Mouse (Mus musculus) liver, embryonic 13.5 days (tissue): ENCODE data around the gene Lbh. TPM values are rescaled to one million over a fixed set of nuclear protein-coding genes. Genes with fewer than 3 reads are reported as not detected.

Experiments
- ATAC-seq: fragments of 200-750 bp; cut with Nextera tagmentation; 2 replicates; pipeline ENCODE4 v1.8.0; 2017; ENCODE audit warnings: low read depth, mild to moderate bottlenecking, moderate number of reproducible peaks, moderate library complexity
- DNase-seq: peaks from one replicate; pipeline ENCODE4 v3.0.0; 2022
- H3K27ac ChIP-seq: fragments of 300-500 bp; sonication (generic); 2 replicates; pipeline ENCODE4 v1.5.1; 2015; ENCODE audit warnings: moderate library complexity, mild to moderate bottlenecking, inconsistent platforms
- H3K27me3 ChIP-seq: fragments of 300-500 bp; sonication (generic); 2 replicates; pipeline ENCODE4 v1.6.1; 2015; ENCODE audit warnings: mild to moderate bottlenecking, inconsistent platforms
- H3K36me3 ChIP-seq: fragments of 300-500 bp; sonication (generic); 2 replicates; pipeline ENCODE4 v1.6.1; 2015; ENCODE audit warnings: mild to moderate bottlenecking, inconsistent platforms
- H3K4me1 ChIP-seq: fragments of 300-500 bp; sonication (generic); replicated peaks from 2 replicates; pipeline ENCODE4 v1.6.1; 2015; ENCODE audit warnings: inconsistent platforms
- H3K4me2 ChIP-seq: fragments of 300-500 bp; sonication (generic); 2 replicates; pipeline ENCODE4 v1.6.1; 2015; ENCODE audit warnings: inconsistent platforms, mild to moderate bottlenecking, moderate library complexity
- H3K4me3 ChIP-seq: fragments of 300-500 bp; sonication (generic); replicated peaks from 2 replicates; pipeline ENCODE4 v1.5.1; 2015; ENCODE audit warnings: mild to moderate bottlenecking, inconsistent platforms
- H3K9ac ChIP-seq: fragments of 300-500 bp; sonication (generic); 2 replicates; pipeline ENCODE4 v1.6.1; 2015; ENCODE audit warnings: mild to moderate bottlenecking, inconsistent platforms
- H3K9me3 ChIP-seq: fragments of 300-500 bp; sonication (generic); replicated peaks from 2 replicates; pipeline ENCODE4 v1.6.1; 2016; ENCODE audit warnings: inconsistent platforms
- WGBS: fragments of 180-500 bp; shearing (Covaris S2); methylation state at CpG from one replicate; pipeline ENCODE4 v1.1.7; 2015; ENCODE audit not compliant: insufficient replicate concordance; 5-methylcytosine and 5-hydroxymethylcytosine counted together
- polyA plus RNA-seq: library from polyadenylated mRNA; unstranded; fragments of >200 nt; fragmentation: Nextera tagmentation; extraction: Ambion mirVana; gene quantifications from 2 replicates; pipeline ENCODE4 v1.2.1, GENCODE M21; 2015

Gene Lbh
- polyA plus RNA-seq, 1 experiment from 2014 or later = 0.92 TPM

GRCm38 (mm10) chr17:72944368-72944767 is 26.3 kb downstream of the Lbh start:
- DNase-seq (no peak), ATAC-seq (peak; percentile 80)
- Histone ChIP-seq H3K4me2 (no peak overlapping the region), H3K27me3 (no peaks in the 10 kb centered on the region), H3K9me3 (no peaks in the 10 kb centered on the region), H3K27ac (peak overlapping the region; percentile 39; the same call in 1 of the 2 replicates), H3K36me3 (peaks cover 6% of the 10 kb centered on the region), H3K4me1 (peaks cover 12% of the 10 kb centered on the region), H3K9ac (no peak overlapping the region), H3K4me3 (no peak overlapping the region)
- WGBS = 23% methylated on average over 5 of the region's 5 CpGs

DNA sequence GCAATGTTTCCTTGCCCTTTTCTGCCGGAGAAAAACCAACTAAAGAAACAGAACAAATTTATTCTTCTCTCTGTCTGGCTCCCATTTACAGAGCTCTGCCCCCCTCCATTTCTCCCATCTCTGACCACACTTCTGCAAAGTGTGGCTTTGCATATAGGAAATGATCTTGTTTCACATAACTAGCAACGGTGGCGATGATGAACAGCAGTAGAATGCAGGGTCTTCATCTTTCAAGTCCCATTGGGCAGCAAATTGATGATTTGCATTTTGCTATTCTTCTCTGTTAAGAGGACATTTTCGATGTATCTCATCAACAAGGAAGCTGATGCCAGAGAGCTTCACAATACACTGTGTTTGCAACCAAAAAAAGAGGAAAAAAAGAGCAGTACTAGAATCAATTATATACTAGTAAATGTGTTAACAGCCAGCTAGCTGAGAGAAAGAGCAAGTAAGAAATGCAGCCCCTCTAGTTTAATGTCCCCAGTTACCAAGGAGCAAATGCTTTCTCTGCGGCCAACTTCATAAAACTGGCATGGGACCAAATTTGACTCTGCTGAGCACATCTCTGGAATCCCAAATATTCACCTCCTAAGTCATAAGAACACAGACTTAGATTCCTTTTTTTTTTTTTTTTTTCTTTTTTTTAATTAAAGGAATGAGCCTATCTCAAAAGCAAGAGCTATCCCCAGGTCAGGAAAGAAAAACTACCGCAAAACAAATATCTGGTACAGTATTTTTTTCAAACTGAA is 29.2 kb downstream of the Lbh start:
- Histone ChIP-seq H3K36me3 (no peaks in the 10 kb centered on the region), H3K4me3 (no peak overlapping the region), H3K4me2 (no peak overlapping the region), H3K4me1 (peaks cover 12% of the 10 kb centered on the region), H3K9me3 (no peaks in the 10 kb centered on the region), H3K9ac (no peak overlapping the region), H3K27me3 (no peaks in the 10 kb centered on the region), H3K27ac (no peak overlapping the region)
- 50% methylated on average over 6 of the region's 6 CpGs for WGBS
- no peak for DNase-seq
- ATAC-seq = no peak

DNA sequence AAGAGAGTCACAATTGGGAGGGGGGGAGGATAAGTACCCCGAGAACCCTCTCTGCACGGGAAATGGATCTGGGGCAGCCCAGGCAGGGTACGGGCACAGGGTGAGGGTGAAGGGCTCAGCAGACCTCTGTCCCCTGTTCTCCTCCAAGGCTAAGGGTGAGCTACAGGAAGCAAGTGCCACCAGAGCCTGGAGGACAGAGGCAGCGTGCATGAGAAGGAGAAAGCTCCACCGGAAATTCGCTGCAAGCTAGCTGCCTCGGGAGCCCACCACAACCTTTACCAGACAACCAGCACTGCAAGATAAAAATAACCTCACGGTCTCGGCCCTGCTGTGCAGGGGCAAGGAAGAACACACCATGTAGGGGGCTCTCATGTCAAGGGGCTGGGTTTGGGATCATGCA is 30.0 kb downstream of the Lbh start:
- Histone ChIP-seq H3K36me3 (no peaks in the 10 kb centered on the region), H3K27me3 (no peaks in the 10 kb centered on the region), H3K4me3 (no peak overlapping the region), H3K4me2 (no peak overlapping the region), H3K9ac (no peak overlapping the region), H3K27ac (peak overlapping the region; percentile 58), H3K9me3 (no peaks in the 10 kb centered on the region), H3K4me1 (peaks cover 12% of the 10 kb centered on the region)
- DNase-seq = peak; percentile 5
- whole genome bisulfite sequencing = 10% methylated on average over 9 of the region's 9 CpGs
- ATAC-seq = no peak

DNA sequence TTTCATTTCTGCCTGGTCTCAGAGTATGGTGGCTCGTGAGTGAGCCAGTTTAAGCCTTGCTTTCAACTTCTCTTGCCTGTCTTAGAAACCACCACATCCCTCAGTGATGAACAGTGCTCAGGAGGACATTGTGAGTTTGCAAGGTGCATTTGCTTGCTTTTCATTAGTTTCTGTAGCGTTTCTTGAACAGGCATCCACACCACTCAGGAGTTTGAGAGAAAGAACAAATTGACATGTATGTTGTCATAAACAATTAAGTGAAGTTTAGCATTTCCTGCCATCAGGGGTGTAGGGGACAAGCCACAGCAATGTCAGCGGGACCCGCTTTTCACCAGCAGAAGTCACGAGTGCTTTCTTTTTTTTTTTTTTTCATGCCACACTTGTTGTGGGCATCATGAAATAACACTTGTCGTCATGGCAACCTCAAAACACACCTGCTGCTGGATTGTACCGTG is 31.2 kb downstream of the Lbh start:
- no peak overlapping the region for H3K4me3 ChIP-seq
- H3K27me3 ChIP-seq = no peaks in the 10 kb centered on the region
- no peaks in the 10 kb centered on the region for H3K36me3 ChIP-seq
- no peak overlapping the region for H3K27ac ChIP-seq
- H3K9me3 ChIP-seq = no peaks in the 10 kb centered on the region
- DNase-seq = no peak
- H3K9ac ChIP-seq = no peak overlapping the region
- no peak overlapping the region for H3K4me2 ChIP-seq
- no peak for ATAC-seq
- H3K4me1 ChIP-seq = peaks cover 12% of the 10 kb centered on the region
- 70% methylated on average over 7 of the region's 7 CpGs for WGBS

GRCm38 (mm10) chr17:72951331-72951730 is 33.2 kb downstream of the Lbh start:
- 50% methylated on average over 6 of the region's 6 CpGs for WGBS
- H3K36me3 ChIP-seq = no peaks in the 10 kb centered on the region
- H3K27me3 ChIP-seq = no peaks in the 10 kb centered on the region
- H3K4me2 ChIP-seq = no peak overlapping the region
- H3K9ac ChIP-seq = no peak overlapping the region
- H3K4me1 ChIP-seq = 0 out of 2 replicates have a peak, but pooled peaks cover 5% of the 10 kb centered on the region
- DNase-seq = no peak
- no peak for ATAC-seq
- H3K9me3 ChIP-seq = no peaks in the 10 kb centered on the region
- no peak overlapping the region for H3K4me3 ChIP-seq
- H3K27ac ChIP-seq = no peak overlapping the region

- Histone ChIP-seq H3K27me3 (no peaks in the 10 kb centered on the region), H3K36me3 (no peaks in the 10 kb centered on the region), H3K27ac (no peak overlapping the region), H3K4me2 (no peak overlapping the region), H3K4me3 (no peak overlapping the region), H3K9ac (no peak overlapping the region), H3K9me3 (no peaks in the 10 kb centered on the region), H3K4me1 (no peaks in the 10 kb centered on the region)
- ATAC-seq (no peak), DNase-seq (no peak)
- WGBS = 72% methylated on average over 6 of the region's 6 CpGs
Observed at GRCm38 (mm10) chr17:72953811-72954685, 35.9 kb downstream of the Lbh start.

- H3K27me3 ChIP-seq = no peaks in the 10 kb centered on the region
- no peak overlapping the region for H3K27ac ChIP-seq
- ATAC-seq (no peak), DNase-seq (no peak)
- no peak overlapping the region for H3K4me2 ChIP-seq
- H3K9ac ChIP-seq = no peak overlapping the region
- H3K9me3 ChIP-seq = no peaks in the 10 kb centered on the region
- no peaks in the 10 kb centered on the region for H3K36me3 ChIP-seq
- WGBS = 46% methylated on average over 2 of the region's 2 CpGs
- H3K4me3 ChIP-seq = no peak overlapping the region
- no peaks in the 10 kb centered on the region for H3K4me1 ChIP-seq
Observed at GRCm38 (mm10) chr17:72955534-72955933, 37.4 kb downstream of the Lbh start.

DNA sequence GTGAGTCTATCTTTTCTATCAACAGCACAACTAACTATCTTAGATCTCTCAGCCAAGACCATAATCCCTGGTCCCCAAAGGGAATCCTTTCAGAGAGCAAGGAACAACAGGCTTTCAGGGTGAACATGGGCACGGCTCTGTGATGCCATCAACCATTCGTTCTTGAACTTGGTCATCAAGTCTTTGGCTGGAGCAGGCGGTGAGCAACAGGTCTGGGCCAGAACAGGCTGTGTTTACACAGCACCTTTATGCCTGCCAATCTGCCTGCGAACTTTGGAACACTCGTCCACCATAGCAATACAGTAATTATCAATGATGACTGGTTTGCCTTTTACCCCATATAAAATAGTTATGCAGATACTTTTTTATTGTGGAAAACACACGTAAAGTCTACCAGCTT is 38.9 kb downstream of the Lbh start:
- no peaks in the 10 kb centered on the region for H3K27me3 ChIP-seq
- H3K9ac ChIP-seq = no peak overlapping the region
- no peaks in the 10 kb centered on the region for H3K4me1 ChIP-seq
- H3K36me3 ChIP-seq = no peaks in the 10 kb centered on the region
- H3K4me2 ChIP-seq = no peak overlapping the region
- ATAC-seq = no peak
- H3K4me3 ChIP-seq = no peak overlapping the region
- no peak for DNase-seq
- no peaks in the 10 kb centered on the region for H3K9me3 ChIP-seq
- H3K27ac ChIP-seq = no peak overlapping the region
- 71% methylated on average over 6 of the region's 6 CpGs for WGBS

- DNase-seq = no peak
Observed at GRCm38 (mm10) chr17:72958886-72959285, 40.8 kb downstream of the Lbh start.

GRCm38 (mm10) chr17:72959497-72960039 is 41.5 kb downstream of the Lbh start:
- H3K4me1 ChIP-seq = no peaks in the 10 kb centered on the region
- 55% methylated on average over 5 of the region's 5 CpGs for WGBS
- H3K36me3 ChIP-seq = no peaks in the 10 kb centered on the region
- no peak overlapping the region for H3K4me3 ChIP-seq
- no peaks in the 10 kb centered on the region for H3K9me3 ChIP-seq
- no peak for DNase-seq
- no peak overlapping the region for H3K9ac ChIP-seq
- no peak for ATAC-seq
- no peak overlapping the region for H3K4me2 ChIP-seq
- H3K27ac ChIP-seq = no peak overlapping the region
- no peaks in the 10 kb centered on the region for H3K27me3 ChIP-seq

More at GRCm38 (mm10) chr17:72958886-72959285, 40.8 kb downstream of the Lbh start:
- Histone ChIP-seq H3K9ac (no peak overlapping the region), H3K9me3 (no peaks in the 10 kb centered on the region), H3K4me3 (no peak overlapping the region), H3K4me1 (no peaks in the 10 kb centered on the region), H3K27ac (no peak overlapping the region), H3K4me2 (no peak overlapping the region), H3K36me3 (no peaks in the 10 kb centered on the region), H3K27me3 (no peaks in the 10 kb centered on the region)
- 50% methylated on average over 5 of the region's 5 CpGs for WGBS
- ATAC-seq = no peak

DNA sequence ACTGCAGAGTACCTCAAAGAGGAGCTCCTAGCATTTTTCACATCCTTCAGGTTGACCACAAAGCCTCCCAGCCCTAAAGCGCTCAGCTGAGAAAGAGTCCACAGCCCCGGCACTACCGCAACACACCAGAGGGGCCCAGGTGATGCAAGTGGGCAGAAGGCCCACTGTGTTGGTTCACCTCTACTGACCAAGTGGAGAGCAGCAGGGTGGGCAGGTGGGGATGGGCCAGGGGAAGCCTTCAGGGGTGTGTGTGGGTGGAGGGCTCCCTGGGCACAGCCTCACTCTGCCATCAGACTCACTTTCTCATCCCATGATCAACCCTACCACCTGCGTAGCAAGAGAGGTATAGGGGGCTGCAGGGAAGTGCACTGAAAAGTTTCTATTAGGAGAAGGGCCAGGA is 42.1 kb downstream of the Lbh start:
- no peak overlapping the region for H3K27ac ChIP-seq
- H3K27me3 ChIP-seq = no peaks in the 10 kb centered on the region
- no peak overlapping the region for H3K9ac ChIP-seq
- H3K4me3 ChIP-seq = no peak overlapping the region
- WGBS = 83% methylated on average over 4 of the region's 4 CpGs
- no peaks in the 10 kb centered on the region for H3K36me3 ChIP-seq
- no peak for ATAC-seq
- H3K4me1 ChIP-seq = no peaks in the 10 kb centered on the region
- no peak for DNase-seq
- no peaks in the 10 kb centered on the region for H3K9me3 ChIP-seq
- no peak overlapping the region for H3K4me2 ChIP-seq
